Mouse (Mus musculus): ENCODE data around the gene Unc45b. TPM values are rescaled to one million over a fixed set of nuclear protein-coding genes. Genes with fewer than 3 reads are reported as not detected.
"Not testable (repeated sequence)": the region's sequence is repeated elsewhere in the genome, so short reads cannot be mapped to it uniquely, and the experiment has no call there.

Gene Unc45b
- polyA plus RNA-seq, 1 experiment from 2014 or later = 1.6 TPM

GRCm38 (mm10) chr11:82989357-82989756 lies 79.0 kb downstream of the Unc45b start:
- Histone ChIP-seq H3K9me3 (ENCODE audit: control insufficient read depth, low read length) (0 out of 2 replicates have a peak, but pooled peaks cover 3% of the 10 kb centered on the region), H3K4me3 (ENCODE audit: low read depth, low read length) (peak overlapping the region; percentile 34), H3K4me2 (ENCODE audit: low read length) (peak overlapping the region; percentile 82), H3K27me3 (replicated peaks; ENCODE audit: control insufficient read depth, insufficient read depth, low read length) (no peaks in the 10 kb centered on the region), H3K4me1 (replicated peaks; ENCODE audit: control insufficient read depth, insufficient read depth, low read length) (peaks cover 3% of the 10 kb centered on the region; the same call in 1 of the 2 replicates), H3K36me3 (ENCODE audit: control insufficient read depth, insufficient read depth, low read length) (peaks cover 13% of the 10 kb centered on the region; the same call in 1 of the 2 replicates), H3K9ac (ENCODE audit: low read length) (no peak overlapping the region), H3K27ac (ENCODE audit: low read depth) (no peak overlapping the region)
- DNase-seq (ENCODE audit: low spot score) = peak; percentile 58
- 19% methylated on average over 12 of the region's 12 CpGs for WGBS
- ATAC-seq (replicated peaks; ENCODE audit: low FRiP score, low TSS enrichment, low read depth) = 0 out of 2 replicates have a peak, but pooled peaks have one; percentile 49

- H3K27ac ChIP-seq (ENCODE audit: low read depth) = peak overlapping the region; percentile 47; the same call in 1 of the 2 replicates
- peak overlapping the region; percentile 45 for H3K9ac ChIP-seq (ENCODE audit: low read length)
- H3K4me1 ChIP-seq (replicated peaks; ENCODE audit: control insufficient read depth, insufficient read depth, low read length); H3K27me3 ChIP-seq (replicated peaks; ENCODE audit: control insufficient read depth, insufficient read depth, low read length); H3K36me3 ChIP-seq (ENCODE audit: control insufficient read depth, insufficient read depth, low read length); H3K9me3 ChIP-seq (ENCODE audit: control insufficient read depth, low read length): not testable (repeated sequence)
- ATAC-seq (replicated peaks; ENCODE audit: low FRiP score, low TSS enrichment, low read depth) (peak; percentile 39), DNase-seq (ENCODE audit: low spot score) (peak; percentile 76)
- peak overlapping the region; percentile 82 for H3K4me2 ChIP-seq (ENCODE audit: low read length)
- 15% methylated on average over 17 of the region's 19 CpGs for WGBS
- H3K4me3 ChIP-seq (ENCODE audit: low read depth, low read length) = peak overlapping the region; percentile 34
Observed at GRCm38 (mm10) chr11:82990612-82991385, 80.4 kb downstream of the Unc45b start.

GRCm38 (mm10) chr11:82991469-82992166 lies 81.3 kb downstream of the Unc45b start, which contains the start of gene Slfn9:
Gene Slfn9, minus strand, starts transcription at chr11:82991830.
- peak within 1 kb of the TSS; percentile 47; the same call in 1 of the 2 replicates for H3K27ac ChIP-seq (ENCODE audit: low read depth)
- 8% methylated on average over 14 of the region's 14 CpGs for WGBS

More at GRCm38 (mm10) chr11:82991469-82992166, 81.3 kb downstream of the Unc45b start, which contains the start of gene Slfn9:
- no peaks in the 10 kb centered on the region for H3K27me3 ChIP-seq (replicated peaks; ENCODE audit: control insufficient read depth, insufficient read depth, low read length)
- H3K36me3 ChIP-seq (ENCODE audit: control insufficient read depth, insufficient read depth, low read length) = 0 out of 2 replicates have a peak, but pooled peaks cover 3% of the 10 kb centered on the region
- H3K4me2 ChIP-seq (ENCODE audit: low read length) = peak within 1 kb of the TSS; percentile 82
- H3K9me3 ChIP-seq (ENCODE audit: control insufficient read depth, low read length) = no peaks in the 10 kb centered on the region
- H3K9ac ChIP-seq (ENCODE audit: low read length) = peak within 1 kb of the TSS; percentile 45
- peak within 1 kb of the TSS; percentile 34 for H3K4me3 ChIP-seq (ENCODE audit: low read depth, low read length)
- no peak for ATAC-seq (replicated peaks; ENCODE audit: low FRiP score, low TSS enrichment, low read depth)
- peak; percentile 78 for DNase-seq (ENCODE audit: low spot score)
- peaks cover 3% of the 10 kb centered on the region; the same call in 1 of the 2 replicates for H3K4me1 ChIP-seq (replicated peaks; ENCODE audit: control insufficient read depth, insufficient read depth, low read length)

Small RNA genes within 50 kb of the gene (microRNA-seq; reads per million reads assigned to microRNA genes)
- not detected for gene Mir7679

Other genes starting within 250 kb of the Unc45b start
- gene Cct6b, start 146.2 kb upstream of the Unc45b start, polyA plus RNA-seq (2014; fragmentation: Nextera tagmentation; extraction: Ambion mirVana) = 0.19 and 0.28 TPM in 2 replicates
- gene Zfp830, start 146.2 kb upstream of the Unc45b start, polyA plus RNA-seq (2014; fragmentation: Nextera tagmentation; extraction: Ambion mirVana) = 31.4 and 36.7 TPM in 2 replicates
- gene Lig3, start 129.4 kb upstream of the Unc45b start, polyA plus RNA-seq (2014; fragmentation: Nextera tagmentation; extraction: Ambion mirVana) = 37.4 and 37.6 TPM in 2 replicates
- 12.1 and 13.5 TPM in 2 replicates for gene Rffl, start 39.3 kb upstream of the Unc45b start, polyA plus RNA-seq (2014; fragmentation: Nextera tagmentation; extraction: Ambion mirVana)
- 14.7 and 15.4 TPM in 2 replicates for gene Rad51d, start 19.9 kb upstream of the Unc45b start, polyA plus RNA-seq (2014; fragmentation: Nextera tagmentation; extraction: Ambion mirVana)
- gene Fndc8, start 18.4 kb upstream of the Unc45b start, polyA plus RNA-seq (2014; fragmentation: Nextera tagmentation; extraction: Ambion mirVana) = 0.11 and 0.22 TPM in 2 replicates
- gene Nle1, start 2.1 kb upstream of the Unc45b start, polyA plus RNA-seq (2014; fragmentation: Nextera tagmentation; extraction: Ambion mirVana) = 40.3 and 42.5 TPM in 2 replicates
- gene Slfn5, start 40.8 kb downstream of the Unc45b start, polyA plus RNA-seq (2014; fragmentation: Nextera tagmentation; extraction: Ambion mirVana) = 1.3 and 1.6 TPM in 2 replicates
- 16.9 and 19.5 TPM in 2 replicates for gene Slfn9, start 81.3 kb downstream of the Unc45b start, polyA plus RNA-seq (2014; fragmentation: Nextera tagmentation; extraction: Ambion mirVana)
- gene Slfn8, start 110.3 kb downstream of the Unc45b start, polyA plus RNA-seq (2014; fragmentation: Nextera tagmentation; extraction: Ambion mirVana) = 0.43 and 0.51 TPM in 2 replicates
- gene Slfn2, start 154.6 kb downstream of the Unc45b start, polyA plus RNA-seq (2014; fragmentation: Nextera tagmentation; extraction: Ambion mirVana) = 4.6 and 5.4 TPM in 2 replicates
- not detected in 2 replicates for gene Slfn1, start 206.3 kb downstream of the Unc45b start, polyA plus RNA-seq (2014; fragmentation: Nextera tagmentation; extraction: Ambion mirVana)